Mouse (Mus musculus) forebrain, embryonic 14.5 days (tissue): ENCODE data around the gene Nnat. TPM values are rescaled to one million over a fixed set of nuclear protein-coding genes. Genes with fewer than 3 reads are reported as not detected.
A peak's percentile ranks its signal among the peaks of the same experiment; 100 is the strongest.

Experiments used
- ATAC-seq: fragments of 200-750 bp; cut with Nextera tagmentation; 2 replicates; pipeline ENCODE4 v1.8.0; 2017; ENCODE audit warnings: mild to moderate bottlenecking, moderate library complexity
- DNase-seq: peaks from one replicate; pipeline ENCODE4 v3.0.0-alpha.2; 2015; ENCODE audit warnings: low spot score
- H3K27ac ChIP-seq: fragments of 300-500 bp; sonication (generic); 2 replicates; pipeline ENCODE4 v1.5.1; 2014; ENCODE audit warnings: low read depth, mild to moderate bottlenecking, control low read depth, low read length, moderate library complexity
- H3K27me3 ChIP-seq: fragments of 300-500 bp; sonication (generic); replicated peaks from 2 replicates; pipeline ENCODE4 v1.6.1; 2014; ENCODE audit warnings: low read length, control low read depth, mixed read lengths; ENCODE audit not compliant: control insufficient read depth, insufficient read depth
- H3K36me3 ChIP-seq: fragments of 300-500 bp; sonication (generic); 2 replicates; pipeline ENCODE4 v1.6.1; 2014; ENCODE audit warnings: low read length, control low read depth; ENCODE audit not compliant: control insufficient read depth, insufficient read depth
- H3K4me1 ChIP-seq: fragments of 300-500 bp; sonication (generic); 2 replicates; pipeline ENCODE4 v1.6.1; 2014; ENCODE audit warnings: antibody characterized with exemption, low read length, control low read depth; ENCODE audit not compliant: control insufficient read depth, insufficient read depth
- H3K4me2 ChIP-seq: fragments of 300-500 bp; sonication (generic); 2 replicates; pipeline ENCODE4 v1.6.1; 2014; ENCODE audit warnings: mild to moderate bottlenecking, control low read depth, low read length
- H3K4me3 ChIP-seq: fragments of 300-500 bp; sonication (generic); 2 replicates; pipeline ENCODE4 v1.5.1; 2014; ENCODE audit warnings: low read depth, low read length, control low read depth
- H3K9ac ChIP-seq: fragments of 300-500 bp; sonication (generic); 2 replicates; pipeline ENCODE4 v1.6.1; 2014; ENCODE audit warnings: mild to moderate bottlenecking, low read length, control low read depth, moderate library complexity
- H3K9me3 ChIP-seq: fragments of 300-500 bp; sonication (generic); replicated peaks from 2 replicates; pipeline ENCODE4 v1.6.1; 2016; ENCODE audit warnings: low read length, control low read depth, mixed read lengths; ENCODE audit not compliant: control insufficient read depth
- WGBS: fragments of 180-500 bp; shearing (Covaris S2); extraction: QIAGEN DNeasy Blood & Tissue Kit; methylation state at CpG from one replicate; pipeline ENCODE4 v1.1.7; 2014; 5-methylcytosine and 5-hydroxymethylcytosine counted together
- polyA plus RNA-seq: library from polyadenylated mRNA; unstranded; fragments of >200 nt; fragmentation: Nextera tagmentation; extraction: Ambion mirVana; gene quantifications from 2 replicates; pipeline ENCODE4 v1.2.1, GENCODE M21; 2014

Gene Nnat
- polyA plus RNA-seq, 1 experiment from 2014 or later, result 7,102 TPM

DNA sequence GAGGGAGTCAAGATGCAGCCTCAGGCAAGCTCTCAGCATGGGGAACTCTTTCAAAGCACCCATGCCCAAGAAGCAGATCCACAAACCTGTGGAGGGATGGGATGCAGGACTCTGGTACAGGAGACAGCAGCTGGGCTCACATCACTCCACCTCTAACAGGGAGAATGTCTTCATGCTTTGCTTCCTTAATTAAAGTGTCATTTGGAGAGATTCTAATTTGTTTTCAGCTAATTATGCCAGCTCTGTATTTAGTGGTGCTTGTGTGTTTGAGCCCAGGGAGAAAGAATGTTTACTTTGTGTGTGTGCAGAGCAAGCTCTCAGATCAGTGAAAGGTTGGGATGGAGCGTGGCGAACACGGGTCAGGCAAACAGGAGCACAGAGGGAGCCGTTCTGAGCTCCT is 17.5 kb upstream of the Nnat start:
- peaks cover 4% of the 10 kb centered on the region; the same call in 1 of the 2 replicates for H3K36me3 ChIP-seq
- DNase-seq (peak; percentile 50), ATAC-seq (no peak)
- H3K9ac ChIP-seq, result no peak overlapping the region
- H3K4me1 ChIP-seq, result peaks cover 65% of the 10 kb centered on the region
- H3K4me2 ChIP-seq, result no peak overlapping the region
- H3K9me3 ChIP-seq, result no peaks in the 10 kb centered on the region
- 8% methylated on average over 4 of the region's 4 CpGs for WGBS
- no peaks in the 10 kb centered on the region for H3K27me3 ChIP-seq
- peak overlapping the region; percentile 79; the same call in 1 of the 2 replicates for H3K27ac ChIP-seq
- no peak overlapping the region for H3K4me3 ChIP-seq

DNA sequence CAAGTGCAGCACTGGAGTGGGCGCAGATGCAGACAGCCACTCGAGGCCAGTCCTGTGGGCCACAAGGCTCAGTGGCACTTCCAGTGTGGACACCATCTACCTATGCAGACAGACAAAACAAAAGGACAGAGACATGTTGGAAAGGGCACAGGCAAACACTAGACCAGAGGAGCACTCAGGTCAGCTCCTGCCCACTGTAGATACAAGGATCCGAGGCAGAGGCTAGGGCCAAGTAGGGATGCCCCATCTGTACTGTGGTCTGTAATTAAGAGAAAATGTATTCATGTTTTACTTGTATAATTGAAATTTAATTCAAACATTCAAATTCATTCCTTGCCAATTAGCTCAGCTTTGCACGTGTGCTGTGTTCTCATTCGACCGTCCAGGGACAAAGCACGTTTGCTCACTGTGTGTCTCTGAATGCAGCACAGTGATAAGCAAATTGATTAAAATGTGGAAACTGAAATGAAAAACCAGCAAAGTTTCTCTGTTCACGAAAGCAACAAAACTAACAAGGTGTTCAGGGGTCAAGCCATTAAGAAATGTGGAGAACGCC is 15.5 kb upstream of the Nnat start:
- peaks cover 11% of the 10 kb centered on the region; the same call in 1 of the 2 replicates for H3K36me3 ChIP-seq
- 18% methylated on average over 9 of the region's 9 CpGs for WGBS
- H3K27ac ChIP-seq, result peak overlapping the region; percentile 17; the same call in 1 of the 2 replicates
- ATAC-seq (peak; percentile 38), DNase-seq (peak; percentile 76)
- H3K9me3 ChIP-seq, result no peaks in the 10 kb centered on the region
- no peak overlapping the region for H3K9ac ChIP-seq
- H3K27me3 ChIP-seq, result no peaks in the 10 kb centered on the region
- H3K4me1 ChIP-seq, result peaks cover 63% of the 10 kb centered on the region
- no peak overlapping the region for H3K4me2 ChIP-seq
- no peak overlapping the region for H3K4me3 ChIP-seq

DNA sequence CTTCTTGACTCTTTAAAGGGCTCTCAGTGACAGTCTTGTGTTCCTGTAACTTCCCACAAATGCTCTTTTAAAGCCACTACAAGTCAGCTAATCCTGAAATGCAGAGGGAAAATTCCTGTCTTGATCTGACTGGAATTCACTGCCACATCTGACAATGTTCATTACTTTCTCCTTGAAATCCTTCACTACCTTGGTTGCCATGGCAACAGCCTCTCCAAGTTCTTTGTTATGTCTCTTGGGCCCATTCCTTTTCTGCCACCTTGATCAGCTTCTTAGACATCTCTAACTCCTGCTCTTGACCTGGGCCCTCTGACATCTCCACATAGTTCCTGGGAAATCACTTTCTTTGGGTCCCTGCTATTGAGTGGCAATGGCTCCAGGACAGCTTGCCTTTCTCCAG is 13.2 kb upstream of the Nnat start:
- no peak for ATAC-seq
- H3K4me3 ChIP-seq, result no peak overlapping the region
- H3K27me3 ChIP-seq, result no peaks in the 10 kb centered on the region
- peaks cover 11% of the 10 kb centered on the region; the same call in 1 of the 2 replicates for H3K36me3 ChIP-seq
- peak; percentile 60 for DNase-seq
- peaks cover 41% of the 10 kb centered on the region for H3K4me1 ChIP-seq
- no peak overlapping the region for H3K4me2 ChIP-seq
- H3K27ac ChIP-seq, result 0 out of 2 replicates have a peak overlapping the region, but pooled peaks have one; percentile 10
- no peak overlapping the region for H3K9ac ChIP-seq
- H3K9me3 ChIP-seq, result no peaks in the 10 kb centered on the region

DNA sequence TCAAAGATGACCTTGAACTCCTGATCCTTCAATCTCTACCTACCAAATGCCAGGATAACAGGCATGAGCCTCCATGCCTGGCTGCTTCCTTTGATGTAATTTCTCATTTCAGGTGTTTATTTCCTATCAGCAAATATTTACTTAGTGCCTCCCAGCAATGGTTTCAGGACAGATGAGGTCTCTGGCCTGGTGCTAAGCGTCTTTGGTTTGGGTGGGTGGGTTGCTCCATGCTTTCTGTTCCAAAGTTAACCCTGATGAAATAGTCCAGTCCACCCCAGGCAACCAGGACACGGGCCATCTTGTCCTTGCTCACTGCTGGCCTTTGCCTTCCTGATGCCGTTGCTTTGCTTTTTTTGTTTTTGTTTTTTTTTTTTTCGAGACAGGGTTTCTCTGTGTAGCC is 9.6 kb upstream of the Nnat start:
- H3K9ac ChIP-seq, result no peak overlapping the region
- H3K9me3 ChIP-seq, result no peaks in the 10 kb centered on the region
- 0 out of 2 replicates have a peak, but pooled peaks cover 7% of the 10 kb centered on the region for H3K36me3 ChIP-seq
- WGBS, result 91% methylated on average over 4 of the region's 4 CpGs
- no peak overlapping the region for H3K27ac ChIP-seq
- DNase-seq, result no peak
- ATAC-seq, result no peak
- no peak overlapping the region for H3K4me3 ChIP-seq
- no peaks in the 10 kb centered on the region for H3K27me3 ChIP-seq
- H3K4me2 ChIP-seq, result no peak overlapping the region
- peaks cover 14% of the 10 kb centered on the region for H3K4me1 ChIP-seq

DNA sequence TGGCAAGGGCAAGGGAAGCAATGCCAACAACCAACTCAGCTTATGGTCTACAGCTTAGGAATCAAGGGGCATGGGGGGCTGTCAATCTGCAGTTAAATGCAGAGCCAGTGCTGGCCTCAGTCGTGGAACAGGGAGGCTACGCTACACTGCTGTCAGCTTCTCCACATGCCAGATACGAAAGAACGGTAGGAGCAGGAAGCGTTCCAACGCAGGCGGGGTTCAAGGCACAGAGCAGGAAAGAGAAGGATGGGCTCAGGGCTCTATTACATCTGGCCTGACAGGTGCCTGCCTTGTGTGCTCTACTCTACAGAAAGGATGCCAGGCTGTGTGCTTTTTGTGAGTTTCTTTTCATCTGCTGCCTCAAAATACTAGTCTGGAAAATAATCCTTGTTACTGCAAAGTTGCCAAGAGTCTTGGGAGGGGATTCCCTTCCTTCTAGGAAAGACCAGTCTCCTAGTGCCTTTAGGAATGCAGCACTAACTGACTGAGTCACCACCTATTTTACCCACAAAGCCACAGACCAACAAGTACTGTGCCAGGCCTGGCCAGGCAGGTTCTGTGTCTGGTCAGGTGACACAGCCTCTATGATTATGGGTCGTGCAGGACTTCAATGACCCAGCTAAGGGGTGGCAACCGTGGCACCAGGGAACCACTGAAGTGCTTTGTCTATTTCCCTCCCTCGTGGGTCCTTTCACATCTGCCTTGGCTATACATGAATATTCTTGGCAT is 7.6 kb upstream of the Nnat start:
- H3K9me3 ChIP-seq, result no peaks in the 10 kb centered on the region
- no peak overlapping the region for H3K4me2 ChIP-seq
- ATAC-seq (no peak), DNase-seq (no peak)
- H3K9ac ChIP-seq, result 0 out of 2 replicates have a peak overlapping the region, but pooled peaks have one; percentile 18
- peak overlapping the region; percentile 27; the same call in 1 of the 2 replicates for H3K27ac ChIP-seq
- H3K27me3 ChIP-seq, result no peaks in the 10 kb centered on the region
- no peak overlapping the region for H3K4me3 ChIP-seq
- WGBS, result 73% methylated on average over 10 of the region's 10 CpGs
- H3K4me1 ChIP-seq, result 0 out of 2 replicates have a peak, but pooled peaks cover 3% of the 10 kb centered on the region
- H3K36me3 ChIP-seq, result peaks cover 19% of the 10 kb centered on the region

DNA sequence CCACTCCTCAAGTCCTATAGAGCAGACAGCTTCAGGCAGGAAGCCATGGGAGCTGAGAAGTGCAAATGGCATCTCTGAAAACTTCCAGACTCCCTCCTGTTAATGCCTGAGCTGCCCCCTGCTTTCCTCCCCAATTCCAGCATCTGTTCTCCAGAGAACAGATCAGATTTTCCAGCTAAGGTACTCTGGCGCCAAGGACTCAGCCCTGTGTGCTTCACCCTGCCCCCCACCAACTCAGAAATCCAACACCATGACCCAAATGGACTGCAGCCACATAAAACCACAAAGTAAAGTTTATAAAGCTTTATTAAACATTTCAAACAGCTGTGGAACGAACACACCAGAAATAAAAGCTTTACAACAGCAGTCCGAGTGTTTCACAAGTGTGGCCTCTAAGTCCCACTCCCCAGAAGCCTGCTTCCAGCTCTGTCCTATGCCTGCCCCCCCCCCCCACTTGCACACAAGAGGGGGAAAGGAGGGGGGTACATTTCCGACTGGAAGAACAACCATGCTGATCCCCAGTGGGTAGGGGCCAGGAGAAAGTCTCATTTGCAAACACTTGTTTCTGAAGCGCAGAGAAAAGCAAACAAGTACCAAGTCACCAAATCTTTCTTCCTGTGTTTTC is 3.7 kb upstream of the Nnat start:
- no peak for DNase-seq
- Histone ChIP-seq H3K9me3 (peaks cover 15% of the 10 kb centered on the region), H3K4me3 (no peak overlapping the region), H3K4me1 (peaks cover 3% of the 10 kb centered on the region; the same call in 1 of the 2 replicates), H3K4me2 (no peak overlapping the region), H3K27ac (no peak overlapping the region), H3K9ac (no peak overlapping the region), H3K36me3 (peaks cover 27% of the 10 kb centered on the region), H3K27me3 (no peaks in the 10 kb centered on the region)
- 74% methylated on average over 5 of the region's 5 CpGs for WGBS
- ATAC-seq, result no peak

DNA sequence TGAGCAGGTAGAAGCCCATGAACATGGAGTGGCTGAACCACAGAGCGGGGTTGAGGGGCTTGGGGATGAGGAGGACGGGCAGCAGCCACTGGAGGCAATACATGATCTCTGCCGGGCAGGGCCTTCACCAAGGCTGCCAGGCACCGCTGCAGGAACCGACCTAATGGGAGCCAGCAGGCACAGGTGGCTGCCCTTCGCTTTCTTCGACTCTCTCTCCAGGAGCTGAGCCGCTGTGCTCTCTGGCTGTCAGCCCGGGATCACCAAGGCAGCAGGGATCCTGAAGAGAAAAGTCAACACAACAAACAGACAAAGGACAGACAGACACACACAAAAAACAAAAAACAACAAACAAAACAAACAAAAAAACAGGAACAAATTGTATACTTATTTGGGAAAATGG is 1.8 kb upstream of the Nnat start:
- Histone ChIP-seq H3K9me3 (peaks cover 22% of the 10 kb centered on the region), H3K9ac (no peak overlapping the region), H3K27ac (no peak overlapping the region), H3K27me3 (no peaks in the 10 kb centered on the region), H3K36me3 (peaks cover 44% of the 10 kb centered on the region), H3K4me1 (peaks cover 3% of the 10 kb centered on the region; the same call in 1 of the 2 replicates), H3K4me2 (no peak overlapping the region), H3K4me3 (no peak overlapping the region)
- 62% methylated on average over 9 of the region's 9 CpGs for WGBS
- DNase-seq, result no peak
- no peak for ATAC-seq

DNA sequence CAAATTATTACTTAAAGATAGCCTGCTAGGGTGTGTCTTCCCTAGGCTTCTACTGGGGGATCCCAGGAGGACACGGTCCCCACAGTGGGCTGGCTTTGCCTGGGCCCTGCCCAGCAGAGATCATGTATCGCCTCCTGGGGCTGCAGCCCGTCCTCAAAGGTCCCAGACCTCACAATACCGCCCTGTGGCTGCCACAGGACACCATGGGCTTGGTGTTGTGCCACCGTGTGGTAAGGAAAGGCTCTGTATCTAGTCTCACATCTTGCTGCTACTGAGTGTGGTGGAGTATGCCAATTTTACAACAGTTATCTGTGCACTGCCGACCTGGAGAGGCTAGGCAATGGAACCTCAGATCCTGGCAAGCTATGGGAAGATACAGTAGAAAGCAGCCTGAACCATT is 1.4 kb upstream of the Nnat start:
- 57% methylated on average over 6 of the region's 6 CpGs for WGBS
- Histone ChIP-seq H3K36me3 (peaks cover 44% of the 10 kb centered on the region), H3K4me3 (no peak overlapping the region), H3K27me3 (no peaks in the 10 kb centered on the region), H3K9me3 (peaks cover 22% of the 10 kb centered on the region), H3K27ac (0 out of 2 replicates have a peak overlapping the region, but pooled peaks have one; percentile 11), H3K4me1 (no peaks in the 10 kb centered on the region; the same call in 1 of the 2 replicates), H3K9ac (no peak overlapping the region), H3K4me2 (peak overlapping the region; percentile 67; the same call in 1 of the 2 replicates)
- ATAC-seq (no peak), DNase-seq (peak; percentile 58)
